Mouse (Mus musculus) urinary bladder, adult 2 months (tissue): ENCODE measurements around the gene Aplnr. TPM values are rescaled to one million over a fixed set of nuclear protein-coding genes. Genes with fewer than 3 reads are reported as not detected.

Source experiments
- DNase-seq: peaks from one replicate; pipeline ENCODE4 v3.0.0; 2022; ENCODE audit warnings: low spot score
- polyA plus RNA-seq: library from polyadenylated mRNA; depleted of rRNA; stranded (reverse); fragments of >200 nt; gene quantifications from 2 replicates; pipeline ENCODE4 v1.2.3, GENCODE M21; 2012; rRNA removed

The Aplnr gene
- 7.3 and 9.6 TPM in 2 replicates for polyA plus RNA-seq

DNA sequence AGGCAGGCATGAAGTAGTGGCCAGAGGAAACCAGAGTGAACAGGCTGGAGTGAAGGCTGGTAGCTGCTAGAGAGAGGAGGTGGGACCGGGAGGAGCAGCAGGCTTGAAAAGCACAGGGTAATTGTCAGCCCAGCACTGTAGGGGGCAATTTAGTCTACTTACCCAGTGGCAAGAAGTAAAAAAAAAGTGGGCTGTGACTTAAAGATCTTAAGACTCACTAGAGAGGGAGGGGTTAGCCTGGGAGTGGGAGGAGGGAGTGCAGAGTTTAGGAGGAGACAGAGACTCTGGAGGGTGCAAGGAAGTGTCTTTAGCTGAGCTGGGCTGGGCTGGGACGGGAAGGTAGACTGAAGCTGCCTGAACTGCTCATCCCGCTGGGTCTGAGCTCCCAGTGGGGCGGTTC is at the start of gene Aplnr:
TSS of gene Aplnr (plus strand) at position 137 of the 400 bp plus-strand sequence.
- no peak for DNase-seq

DNA sequence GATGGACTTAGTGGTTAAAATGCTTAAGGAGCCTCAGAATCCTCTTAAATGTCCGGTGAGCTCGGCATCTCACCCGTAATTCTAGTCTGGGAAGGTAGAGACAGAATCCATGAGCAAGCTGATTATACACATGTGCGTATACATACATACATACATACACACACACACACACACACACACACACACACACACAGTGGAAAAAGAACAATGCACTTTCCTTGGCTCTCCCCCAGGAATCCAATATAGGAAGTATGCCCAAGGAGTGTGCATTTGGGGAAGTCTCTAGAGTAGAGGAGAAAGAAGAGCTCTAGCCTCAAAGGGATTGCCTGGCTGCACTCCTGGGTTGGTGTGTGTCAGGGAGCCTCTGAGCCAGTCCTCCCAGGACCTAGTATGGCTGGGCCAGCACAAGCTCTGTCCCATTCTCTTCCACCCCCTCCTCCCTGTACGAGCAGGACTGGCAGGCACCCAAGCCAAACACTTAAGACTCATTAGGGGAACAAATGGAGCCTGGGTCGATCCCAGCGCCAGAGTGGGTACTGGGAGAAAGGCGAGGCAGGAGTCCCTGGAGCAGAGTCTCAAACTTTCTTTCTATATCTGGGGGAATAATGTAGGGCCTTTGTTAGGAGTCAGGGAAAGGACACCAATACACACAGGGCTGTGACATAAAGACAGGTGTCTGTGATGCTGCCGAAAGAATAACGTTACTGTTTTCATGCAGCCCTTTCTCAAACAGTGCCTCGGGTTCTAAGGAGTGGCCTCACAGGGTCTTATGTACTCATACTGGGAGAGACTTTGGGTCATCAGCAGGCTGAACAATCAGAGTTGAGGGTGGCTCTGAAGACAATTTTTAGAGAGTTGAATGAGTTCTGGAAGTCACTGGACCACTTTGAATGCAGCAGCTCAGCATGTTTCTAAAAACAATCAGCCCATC is 47.0 kb upstream of the Aplnr start:
- DNase-seq: no peak

DNA sequence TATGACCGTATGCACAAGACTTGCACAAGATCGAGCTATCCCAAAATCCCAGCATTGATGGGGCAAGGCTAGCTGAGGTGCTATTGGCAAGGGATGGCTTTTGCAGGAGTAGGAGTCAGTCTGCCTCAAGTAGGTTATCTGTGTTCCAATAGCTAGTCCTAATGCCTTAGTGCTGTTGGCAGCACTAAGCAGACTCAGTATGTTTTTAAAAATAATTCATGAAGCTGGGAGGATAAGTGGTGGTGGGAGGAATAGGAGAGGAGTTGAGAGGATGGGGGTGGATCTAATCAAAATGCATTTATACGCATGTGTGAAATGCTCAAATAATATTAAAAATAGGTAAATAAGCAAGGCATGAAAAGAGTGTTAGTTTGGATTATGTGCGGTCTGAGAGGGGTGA is 44.7 kb upstream of the Aplnr start:
- no peak for DNase-seq

DNA sequence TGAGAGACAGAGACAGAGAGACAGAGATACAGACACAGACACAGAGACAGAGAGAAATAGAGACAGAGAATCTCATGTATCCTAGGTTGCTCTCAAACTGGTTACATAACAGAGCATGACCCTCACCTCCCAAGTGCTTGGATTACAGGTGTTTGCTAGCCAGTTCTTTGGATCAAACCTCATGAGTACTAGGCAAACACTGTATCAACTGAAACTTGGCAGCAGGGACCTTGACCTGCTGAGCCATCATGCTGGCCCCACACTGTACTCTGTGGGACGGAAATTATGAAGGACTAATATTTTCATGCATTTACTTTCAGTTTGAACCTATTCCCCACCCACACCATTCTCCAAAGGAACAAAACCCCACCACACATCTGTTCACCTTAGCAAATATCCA is 42.6 kb upstream of the Aplnr start:
- DNase-seq: no peak

DNA sequence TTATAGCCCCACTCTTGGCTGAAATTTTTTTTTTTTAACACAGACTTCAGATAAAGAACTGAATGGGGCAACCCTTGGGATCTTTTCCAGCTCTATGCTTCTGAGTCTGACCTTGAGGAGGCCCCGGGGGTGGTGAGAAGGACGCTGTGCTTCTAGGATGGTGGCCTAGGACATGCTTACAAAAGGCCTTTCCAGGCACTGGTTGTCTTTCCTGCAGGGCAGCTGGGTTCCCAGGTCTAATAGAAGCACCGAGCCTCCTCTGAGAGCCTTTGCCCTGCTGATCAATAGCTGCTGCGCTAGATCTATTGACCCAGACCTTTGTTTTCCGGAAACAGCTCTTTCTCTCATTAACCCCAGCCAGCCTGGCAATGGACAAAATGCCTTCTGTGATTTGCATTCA is 40.1 kb upstream of the Aplnr start:
- no peak for DNase-seq

DNA sequence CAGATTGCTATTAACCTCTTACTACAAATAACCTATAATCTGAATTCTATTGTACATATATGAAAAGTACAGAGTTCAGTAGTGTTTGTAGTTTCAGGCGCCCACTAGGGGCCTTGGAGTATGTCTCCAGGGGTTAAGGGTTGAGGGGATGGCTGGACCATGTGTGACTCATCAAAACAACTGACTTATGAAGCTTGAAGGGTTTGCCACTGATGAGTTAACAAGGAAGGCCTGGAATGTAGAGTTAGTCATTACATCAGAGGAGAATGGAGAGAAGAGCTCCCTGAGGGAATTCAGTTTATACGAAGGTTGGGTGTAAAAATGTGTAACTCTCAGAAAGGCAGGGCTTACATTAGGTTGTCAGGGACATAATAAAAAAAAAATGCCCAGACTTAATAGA is 38.0 kb upstream of the Aplnr start:
- DNase-seq: no peak

DNA sequence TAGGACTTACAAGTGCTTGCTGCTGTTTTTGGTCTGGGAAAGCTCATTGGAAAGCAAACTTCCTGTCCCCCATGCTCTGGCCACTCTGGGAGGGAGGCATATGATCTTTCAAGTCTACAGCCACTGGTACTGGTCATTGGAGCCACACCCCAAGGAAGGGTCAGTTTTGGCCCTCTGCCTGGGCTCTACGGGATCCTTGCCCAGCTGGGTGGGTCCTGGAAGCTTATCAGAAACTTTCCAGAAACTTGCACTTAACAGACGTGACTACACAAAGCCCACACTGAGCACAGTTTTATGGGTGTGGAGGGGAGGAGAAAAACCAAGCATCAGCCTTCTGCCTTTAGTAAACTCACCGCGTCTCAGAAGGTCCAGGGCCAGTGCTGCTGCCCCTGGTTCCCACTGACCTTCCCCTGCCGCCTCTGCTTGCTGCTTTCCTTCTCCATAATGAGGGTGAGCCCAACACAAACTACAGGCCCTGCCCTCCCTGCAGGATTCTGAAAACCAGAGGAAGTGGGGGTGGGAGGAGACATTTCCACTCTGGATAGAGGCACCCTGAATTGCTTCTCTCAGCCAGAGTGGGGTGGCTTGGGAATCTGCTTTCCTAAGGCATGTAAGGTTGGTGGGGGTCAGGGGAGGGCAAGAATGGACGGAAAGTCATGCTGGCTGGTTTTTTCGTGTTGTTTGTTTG is 37.1 kb upstream of the Aplnr start:
- no peak for DNase-seq

DNA sequence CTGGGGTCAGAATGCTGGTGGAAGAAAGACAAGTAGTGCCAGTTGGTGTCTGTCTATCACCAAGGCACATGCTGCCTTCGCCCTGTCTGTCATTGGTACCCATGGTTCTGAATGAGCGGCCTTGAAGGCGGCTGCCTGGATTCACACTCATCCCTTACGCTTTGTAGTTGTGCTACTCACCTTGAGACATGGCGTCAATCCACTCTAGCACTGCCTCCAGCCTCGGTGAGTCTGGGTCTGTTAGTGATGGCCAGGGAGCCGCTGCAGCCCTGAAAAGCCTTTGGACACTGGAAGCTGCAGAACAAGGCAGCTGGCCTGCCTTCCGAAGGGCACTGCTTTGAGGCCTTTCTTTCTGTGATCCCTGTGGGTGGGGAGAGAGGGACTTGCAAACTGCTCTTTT is 32.8 kb upstream of the Aplnr start:
- no peak for DNase-seq

DNA sequence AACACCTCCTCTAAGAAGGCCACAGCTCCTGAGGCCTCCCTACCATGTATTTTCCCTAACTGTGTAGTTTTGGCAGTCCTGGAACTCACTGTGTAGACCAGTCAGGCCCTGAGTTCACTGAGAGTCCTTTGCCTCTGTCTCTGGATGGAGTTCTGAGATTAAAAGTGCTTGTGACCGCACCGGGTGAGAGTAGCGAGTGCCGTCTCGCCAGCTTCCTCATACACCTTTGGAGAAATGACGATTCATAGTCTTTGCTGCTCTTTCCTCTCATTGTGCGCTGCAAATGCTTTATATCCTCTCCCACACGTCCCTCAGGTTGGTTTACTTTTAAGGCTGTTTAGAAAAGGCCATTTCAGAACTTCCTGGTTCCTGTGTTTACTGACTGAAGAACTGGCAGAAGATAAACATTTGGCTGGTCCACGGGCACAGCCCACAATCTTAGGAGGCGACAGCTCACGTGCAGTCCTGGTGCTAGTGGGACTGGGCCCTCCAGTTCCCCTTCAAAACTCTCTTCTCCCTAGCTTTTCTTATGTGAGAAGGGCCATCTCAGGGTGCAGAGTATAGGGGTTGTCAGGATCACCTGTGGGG is 30.5 kb upstream of the Aplnr start:
- no peak for DNase-seq

DNA sequence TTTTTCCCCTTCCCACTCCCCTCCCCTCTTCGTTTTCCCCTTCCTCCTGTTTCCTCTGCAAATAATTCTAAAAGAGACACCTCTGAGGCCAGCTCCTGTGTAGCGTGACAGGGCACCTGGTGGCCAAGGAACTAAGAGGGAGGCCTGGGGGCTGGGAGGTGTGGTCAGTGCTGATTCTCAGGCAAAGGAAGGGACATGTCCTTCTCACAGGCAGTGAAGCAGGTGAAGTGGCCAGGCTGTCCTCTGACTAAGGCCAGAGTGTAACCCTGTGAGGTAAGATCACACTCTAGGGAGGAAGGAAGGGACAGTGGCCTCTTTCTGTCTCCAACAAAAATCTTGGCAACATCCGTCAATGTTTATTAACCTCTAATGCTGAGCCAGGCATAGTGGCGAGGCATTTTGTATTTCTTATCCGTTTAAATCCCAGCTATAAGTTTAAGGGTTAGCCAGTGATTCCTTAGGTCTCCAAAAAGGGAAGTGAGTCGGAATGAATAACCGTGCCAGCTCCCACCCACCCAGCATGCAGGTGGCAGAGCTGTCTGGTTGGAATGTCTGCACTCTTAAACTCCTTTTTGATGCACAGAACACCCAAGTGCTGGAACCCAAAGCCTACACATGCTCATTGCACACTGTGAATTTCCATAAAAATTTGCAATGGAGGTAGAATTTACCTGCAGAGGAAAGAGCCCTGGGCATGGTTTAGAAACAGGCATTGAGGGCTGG is 29.8 kb upstream of the Aplnr start:
- no peak for DNase-seq

DNA sequence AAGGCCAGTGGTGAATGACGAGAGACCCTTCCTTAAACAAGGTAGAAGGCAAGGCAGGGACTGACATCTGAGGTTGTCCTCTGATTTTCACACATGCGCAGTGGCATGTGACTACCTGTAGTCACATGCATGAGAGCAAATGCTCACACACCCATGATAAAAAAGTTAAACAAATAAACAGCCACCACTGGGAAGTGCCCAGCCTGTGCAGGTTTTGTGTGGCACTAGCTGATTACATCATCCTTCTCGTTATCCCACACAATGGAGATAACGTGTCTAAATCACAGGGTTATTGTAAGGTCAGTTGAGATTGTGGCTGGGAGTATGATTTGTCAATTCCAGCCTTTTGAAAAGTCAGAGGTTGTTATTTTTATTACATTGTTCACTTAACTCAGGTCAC is 29.1 kb upstream of the Aplnr start:
- no peak for DNase-seq

DNA sequence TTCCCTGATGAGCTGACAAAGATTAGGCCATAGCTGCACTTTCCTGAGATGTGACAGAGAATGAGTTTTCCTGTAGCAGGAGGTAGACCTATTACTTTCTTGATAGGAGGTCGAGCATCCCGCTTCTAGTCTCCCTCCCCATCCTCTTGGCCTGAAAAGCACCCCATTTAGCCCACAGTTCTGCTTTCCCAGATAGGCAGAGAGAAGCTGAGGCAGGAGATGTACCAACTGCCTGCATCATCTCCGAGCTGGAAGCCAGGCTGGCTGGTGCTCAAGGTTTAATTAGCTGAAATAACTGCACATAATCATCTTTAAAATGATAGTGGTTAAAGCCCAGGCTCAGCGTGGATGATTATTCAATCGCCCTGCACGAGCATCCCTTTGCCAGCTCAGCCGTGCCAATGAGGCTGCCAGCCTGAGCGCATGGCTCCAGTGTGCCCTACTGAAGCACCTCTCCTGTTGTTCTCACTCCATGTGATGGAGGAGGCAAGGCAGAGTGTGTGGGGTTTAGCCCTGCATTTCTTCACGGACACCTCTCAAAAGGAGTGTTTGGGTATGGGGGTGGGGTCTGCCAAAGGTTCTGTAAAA is 25.6 kb upstream of the Aplnr start:
- DNase-seq: no peak

DNA sequence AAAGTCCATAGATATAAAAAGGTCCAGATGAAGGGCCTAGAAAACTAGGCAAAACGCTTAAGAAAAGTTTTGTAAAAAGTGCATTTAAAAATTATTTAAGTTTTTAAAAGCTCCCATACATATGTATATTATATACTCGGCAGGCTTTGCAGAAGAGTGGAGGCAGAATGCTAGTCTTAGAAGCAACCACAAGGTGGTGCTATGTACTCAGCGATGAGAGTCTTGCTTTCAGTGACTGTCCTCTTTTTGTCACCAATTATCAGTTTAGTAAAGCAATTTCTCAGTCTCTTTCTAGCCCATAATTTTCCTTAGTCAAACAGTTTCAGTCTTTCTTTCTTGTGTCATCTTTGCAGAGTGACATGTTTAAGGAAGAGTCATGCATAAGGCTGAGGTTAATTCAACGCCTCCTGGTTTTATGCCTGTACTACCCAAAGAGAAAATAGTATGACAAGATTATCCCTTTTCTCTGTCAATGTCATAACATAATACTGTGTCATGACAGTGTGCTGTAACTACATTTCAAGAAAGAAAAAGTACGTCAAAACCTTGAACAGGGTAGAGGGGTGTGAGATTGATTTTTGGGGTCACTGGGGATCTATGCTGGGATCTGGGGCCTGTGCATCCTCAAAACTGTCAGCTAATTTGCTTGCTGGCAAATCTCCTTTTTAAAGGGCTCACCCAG is 12.7 kb upstream of the Aplnr start:
- DNase-seq: no peak

DNA sequence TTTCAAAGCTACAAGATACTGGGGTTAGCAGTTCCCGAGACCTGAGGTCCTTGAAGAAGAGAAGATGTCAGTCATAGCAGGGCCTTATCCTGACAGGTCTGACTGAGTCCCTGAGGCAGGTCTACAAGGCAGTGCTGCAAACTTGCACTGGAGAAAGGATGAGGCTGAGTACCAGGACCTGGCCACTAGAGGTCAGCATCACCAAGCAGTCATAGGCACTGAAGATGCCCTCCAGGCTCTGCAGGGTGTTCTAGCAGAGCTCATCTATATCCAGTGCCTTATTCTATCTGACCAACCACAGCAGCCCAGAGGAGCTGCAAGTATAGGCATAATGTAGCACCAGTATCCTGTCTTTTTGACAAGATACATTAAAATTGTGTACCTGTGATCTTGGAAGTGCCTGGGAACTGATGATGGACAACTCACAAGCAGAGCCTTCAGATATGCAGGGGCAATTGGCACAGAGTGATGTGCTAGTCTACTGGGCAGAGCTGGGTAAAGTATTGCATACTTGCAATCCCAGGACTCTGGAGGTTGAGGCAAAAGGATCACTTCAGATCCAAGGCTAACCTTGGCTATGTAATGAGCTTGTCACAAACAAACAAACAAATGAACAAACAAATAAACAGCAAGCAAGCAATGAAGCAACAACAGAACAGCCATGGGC is 12.0 kb upstream of the Aplnr start:
- DNase-seq: no peak

DNA sequence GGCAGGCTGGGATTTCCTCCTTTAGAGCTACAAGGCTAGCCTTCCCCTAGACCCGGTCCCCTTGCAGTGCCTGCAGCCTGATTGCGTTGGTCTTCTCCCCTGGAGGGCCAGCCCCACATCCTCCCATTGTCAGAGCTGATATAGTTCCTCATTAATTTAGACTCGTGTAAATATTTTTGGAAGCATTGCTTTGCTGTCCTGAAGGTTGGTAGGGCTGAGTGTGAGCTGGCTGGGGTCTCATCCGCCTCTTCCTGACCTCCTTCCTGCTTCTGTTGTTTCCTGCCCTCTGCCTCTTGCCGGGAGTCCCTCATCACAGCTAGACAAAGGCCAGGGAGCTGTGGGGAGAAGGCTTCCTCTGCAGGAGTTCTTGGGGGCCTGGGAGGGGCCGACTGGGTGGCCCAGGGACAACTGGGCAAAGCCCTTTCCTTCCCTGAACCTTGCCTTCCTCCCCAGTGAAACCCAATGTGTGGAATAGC is 6.5 kb upstream of the Aplnr start:
- no peak for DNase-seq

DNA sequence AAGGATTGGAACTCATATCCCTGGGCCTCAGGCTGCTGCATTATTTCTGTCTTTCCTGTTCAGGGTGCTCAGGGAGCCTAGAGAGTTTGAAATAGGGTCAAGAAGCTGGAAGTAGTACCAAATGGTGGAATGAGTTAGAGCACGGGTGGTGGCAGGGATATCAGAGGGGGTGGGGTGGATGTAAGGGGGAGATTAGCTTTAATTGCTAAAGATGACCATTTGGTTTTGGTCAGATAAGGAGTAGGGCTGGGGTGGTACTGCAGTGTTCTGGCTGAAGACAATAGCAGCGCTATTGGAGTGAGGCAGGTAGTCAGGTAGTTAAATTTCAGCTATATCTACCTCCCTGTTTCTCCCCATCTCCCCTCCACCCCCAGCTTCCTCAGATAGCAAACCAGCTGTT is 4.8 kb upstream of the Aplnr start:
- no peak for DNase-seq

DNA sequence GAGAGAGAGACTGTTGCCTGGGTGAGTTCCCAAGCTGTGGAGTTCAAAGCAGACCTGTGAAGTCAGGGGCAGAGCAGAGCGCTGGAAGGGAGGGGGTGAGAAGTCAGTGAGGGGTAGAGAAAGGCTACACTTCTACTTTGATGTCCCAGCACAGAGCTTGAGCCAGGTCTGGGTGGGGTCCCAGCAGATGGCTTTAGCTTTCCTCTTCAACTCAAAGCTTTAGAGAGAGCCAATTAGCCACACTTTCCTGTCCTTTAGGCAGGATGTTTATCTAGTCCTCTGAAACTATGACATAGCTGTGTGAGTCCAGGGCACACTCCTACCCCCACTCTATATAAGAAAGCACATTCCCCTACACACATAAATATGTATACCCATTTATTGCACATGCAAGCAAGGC is 4.3 kb upstream of the Aplnr start:
- DNase-seq: no peak

DNA sequence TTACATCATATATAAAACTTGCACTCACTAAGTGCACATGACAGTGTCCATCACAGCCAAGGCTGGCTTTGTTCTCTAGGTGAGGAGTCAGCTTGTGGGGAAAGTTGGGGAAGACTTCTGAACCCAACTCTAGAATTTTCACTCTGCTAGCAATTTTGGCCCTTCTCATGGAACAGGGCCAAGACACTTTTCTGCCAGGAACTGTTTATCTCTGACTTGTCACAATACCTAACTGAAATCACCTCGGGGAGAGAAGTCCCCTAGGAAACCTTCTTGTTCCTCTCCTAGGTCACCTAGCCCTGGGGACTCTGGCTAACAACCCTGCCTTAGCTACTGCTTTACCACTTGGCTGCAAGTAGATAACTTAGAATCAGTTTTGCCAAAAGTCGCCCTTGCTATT is 3.8 kb upstream of the Aplnr start:
- DNase-seq: no peak

DNA sequence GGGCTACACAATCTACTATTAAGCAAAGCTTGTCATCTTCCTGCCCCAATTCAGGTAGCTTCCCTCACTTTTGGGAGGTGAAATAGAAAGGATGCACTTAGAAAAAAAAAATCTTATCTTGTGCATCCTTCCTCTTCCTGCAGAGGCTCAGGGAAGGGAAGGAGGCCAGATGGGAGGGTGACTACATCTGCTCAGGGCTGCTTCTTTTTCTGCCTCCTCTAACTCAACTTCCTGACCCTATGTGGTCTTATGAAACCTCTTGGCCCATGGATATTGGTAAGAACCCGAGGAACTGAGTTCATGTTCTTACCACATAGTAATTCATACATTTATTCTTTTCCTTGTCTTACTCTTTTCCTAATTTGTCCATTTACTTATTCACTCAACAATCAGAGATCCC is 926 bp upstream of the Aplnr start:
- DNase-seq: no peak

DNA sequence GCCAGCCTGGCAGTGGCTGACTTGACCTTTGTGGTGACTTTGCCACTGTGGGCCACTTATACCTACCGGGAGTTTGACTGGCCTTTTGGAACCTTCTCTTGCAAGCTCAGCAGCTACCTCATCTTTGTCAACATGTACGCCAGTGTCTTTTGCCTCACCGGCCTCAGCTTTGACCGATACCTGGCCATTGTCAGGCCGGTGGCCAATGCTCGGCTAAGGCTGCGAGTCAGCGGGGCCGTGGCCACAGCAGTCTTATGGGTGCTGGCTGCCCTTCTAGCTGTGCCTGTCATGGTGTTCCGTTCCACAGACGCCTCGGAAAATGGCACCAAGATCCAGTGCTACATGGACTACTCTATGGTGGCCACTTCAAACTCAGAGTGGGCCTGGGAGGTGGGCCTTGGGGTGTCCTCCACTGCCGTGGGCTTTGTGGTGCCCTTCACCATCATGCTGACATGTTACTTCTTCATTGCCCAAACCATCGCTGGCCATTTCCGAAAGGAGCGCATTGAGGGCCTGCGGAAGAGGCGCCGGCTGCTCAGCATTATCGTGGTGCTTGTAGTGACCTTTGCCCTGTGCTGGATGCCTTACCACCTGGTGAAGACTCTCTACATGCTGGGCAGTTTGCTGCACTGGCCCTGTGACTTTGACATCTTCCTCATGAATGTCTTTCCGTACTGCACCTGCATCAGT is 951 bp downstream of the Aplnr start:
- DNase-seq: no peak
